Mouse (Mus musculus) right cerebral cortex, postnatal 14 days (tissue): ENCODE results near the gene Itpr2.

ENCODE experiments used
- DNase-seq: peaks from one replicate; pipeline ENCODE4 v3.0.0; 2022

Gene Itpr2

DNA sequence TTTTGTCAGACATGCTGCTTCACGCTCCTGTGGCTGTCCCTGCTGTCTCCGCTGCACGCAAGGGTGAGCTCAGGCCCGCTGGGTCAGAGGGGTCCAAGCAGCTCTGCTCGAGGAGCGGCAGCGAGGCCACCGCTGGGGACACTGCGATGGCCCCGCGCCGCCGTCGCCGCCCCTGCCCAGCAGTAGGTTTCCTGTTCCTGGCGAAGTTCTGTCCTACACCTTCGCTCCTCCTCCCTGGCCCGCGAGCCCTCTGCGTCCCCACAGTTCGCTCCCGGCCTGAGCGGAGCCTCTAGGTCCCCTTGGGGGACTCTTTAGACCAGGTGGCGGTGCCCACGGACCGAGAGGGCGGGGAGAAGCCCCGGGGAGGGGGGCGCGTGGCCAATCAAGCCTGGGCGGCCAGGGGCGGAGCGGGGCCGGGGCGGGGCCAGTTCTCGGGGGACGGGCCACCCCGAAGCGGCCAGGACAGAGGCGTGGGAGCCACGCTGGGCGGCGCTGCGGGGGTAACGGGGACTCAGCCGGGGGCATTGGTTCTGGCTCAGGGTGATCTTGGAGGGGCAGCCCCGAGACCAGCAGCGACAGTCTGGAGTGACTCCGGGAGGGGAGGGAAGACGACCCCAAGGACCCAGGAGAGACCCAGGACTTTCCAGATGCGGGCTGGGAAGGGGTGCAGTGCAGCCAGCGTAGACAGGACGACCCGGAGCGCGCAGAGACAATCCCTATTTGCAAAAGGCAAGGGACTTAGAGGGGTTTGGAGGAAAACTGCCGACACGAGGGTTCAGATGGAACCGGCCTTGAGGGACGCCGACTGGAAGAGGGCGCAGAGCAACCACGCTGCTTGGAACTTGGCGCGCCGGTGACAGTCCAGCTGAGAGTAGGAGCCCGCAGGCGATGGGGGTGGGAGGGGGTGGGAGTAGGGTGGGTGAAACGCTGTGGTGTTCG, at the start of gene Itpr2:
TSS of gene Itpr2 (minus strand) at position 358 of the 939 bp plus-strand sequence.
- peak; percentile 74 for DNase-seq

DNA sequence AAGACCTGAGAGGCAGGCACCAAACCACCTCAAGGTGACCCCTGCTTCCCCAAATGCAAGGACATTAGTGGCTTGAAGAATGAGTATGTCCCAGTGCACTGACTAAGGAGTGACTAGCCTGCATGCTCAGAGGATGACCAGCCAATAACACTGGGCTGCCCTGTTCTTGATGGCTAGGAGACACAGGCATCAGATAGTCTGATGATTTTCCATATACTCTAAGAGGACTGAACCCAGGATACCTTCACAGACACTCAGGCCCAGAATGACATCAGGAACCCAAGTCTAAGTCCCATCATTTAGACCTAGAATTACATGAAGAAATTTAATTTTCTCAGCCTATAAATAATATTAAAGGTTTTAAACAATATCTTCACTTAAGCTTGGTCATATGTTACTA, 49.3 kb upstream of the Itpr2 start:
- no peak for DNase-seq

DNA sequence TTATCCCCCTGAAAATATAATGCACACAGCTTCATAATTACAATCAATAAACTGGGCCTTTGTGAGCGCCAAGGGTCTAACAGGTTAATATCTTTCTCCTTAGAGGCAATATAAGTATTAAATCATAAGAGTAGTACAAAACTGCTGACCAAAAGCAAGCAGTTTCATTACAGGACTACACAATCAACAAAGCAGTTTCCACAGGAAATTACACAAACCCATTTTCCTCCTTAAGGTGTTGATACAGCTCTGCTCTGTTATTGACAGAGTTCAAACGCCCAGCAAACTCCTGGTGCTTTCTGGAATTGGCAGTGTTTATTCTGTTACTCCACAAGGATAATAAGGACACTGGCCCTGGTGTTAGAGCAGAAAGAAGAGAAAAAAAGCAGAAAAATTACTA, 48.4 kb upstream of the Itpr2 start:
- no peak for DNase-seq

DNA sequence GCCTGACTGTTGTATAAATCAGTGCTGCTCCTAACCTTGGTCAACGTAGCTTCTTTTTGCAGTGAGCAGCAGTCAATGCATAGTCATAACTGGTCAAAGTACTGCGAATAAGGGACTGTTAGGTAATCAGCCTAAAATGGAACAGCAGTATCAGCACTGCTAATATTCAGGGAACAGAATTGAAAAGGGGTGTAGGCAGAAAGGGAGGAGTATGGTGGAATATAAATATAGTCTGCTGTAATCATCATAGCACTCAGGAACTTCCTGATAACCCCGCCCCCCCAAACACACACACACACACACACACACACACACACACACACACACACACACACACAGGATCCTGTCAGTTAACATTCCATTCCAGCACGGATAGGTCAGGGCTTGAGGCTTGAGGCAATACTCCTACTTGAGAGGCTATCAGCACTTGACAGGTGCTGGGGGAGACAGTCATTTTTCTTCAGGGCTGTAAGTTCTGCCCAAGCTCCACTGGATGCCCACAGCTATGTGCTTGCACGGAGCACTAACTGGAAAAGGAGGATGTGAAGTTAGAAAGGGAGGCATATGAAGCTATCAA, 43.4 kb upstream of the Itpr2 start:
- no peak for DNase-seq

DNA sequence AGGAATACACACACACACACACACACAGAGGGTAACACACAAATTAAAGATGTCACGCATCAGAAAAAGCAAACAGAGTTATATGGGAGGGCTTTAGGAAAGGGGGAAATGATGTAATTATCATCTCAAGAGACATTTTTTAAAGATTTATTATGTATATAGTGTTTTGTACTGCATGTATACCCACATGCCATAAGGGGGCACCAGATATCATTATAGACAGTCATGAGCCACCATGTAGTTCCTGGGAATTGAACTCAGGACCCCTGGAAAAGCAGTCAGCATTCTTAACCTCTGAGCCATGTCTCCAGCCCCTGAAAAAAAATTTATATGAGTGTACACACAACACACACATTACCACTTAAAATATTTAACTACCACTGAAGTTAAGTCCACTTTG, 42.6 kb upstream of the Itpr2 start:
- DNase-seq, result no peak

DNA sequence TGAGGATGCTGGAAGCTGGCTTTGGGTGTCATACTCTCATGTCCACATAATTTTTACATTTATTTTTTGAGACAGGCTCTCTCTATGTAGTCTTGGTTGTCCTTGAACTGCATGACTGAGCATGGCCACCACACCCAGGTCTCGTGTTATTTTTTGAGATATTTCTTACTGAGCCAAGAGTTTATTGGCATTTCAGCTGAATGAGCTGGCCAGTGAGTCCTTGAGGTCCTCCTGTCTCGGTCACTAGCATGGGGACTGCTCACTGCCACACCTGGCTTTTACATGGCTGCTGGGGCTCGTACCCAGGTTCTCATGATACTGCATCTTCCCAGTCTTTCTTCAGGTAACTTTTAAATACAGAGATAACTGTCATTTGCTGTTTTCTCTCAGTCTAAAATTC, 38.4 kb upstream of the Itpr2 start:
- no peak for DNase-seq

DNA sequence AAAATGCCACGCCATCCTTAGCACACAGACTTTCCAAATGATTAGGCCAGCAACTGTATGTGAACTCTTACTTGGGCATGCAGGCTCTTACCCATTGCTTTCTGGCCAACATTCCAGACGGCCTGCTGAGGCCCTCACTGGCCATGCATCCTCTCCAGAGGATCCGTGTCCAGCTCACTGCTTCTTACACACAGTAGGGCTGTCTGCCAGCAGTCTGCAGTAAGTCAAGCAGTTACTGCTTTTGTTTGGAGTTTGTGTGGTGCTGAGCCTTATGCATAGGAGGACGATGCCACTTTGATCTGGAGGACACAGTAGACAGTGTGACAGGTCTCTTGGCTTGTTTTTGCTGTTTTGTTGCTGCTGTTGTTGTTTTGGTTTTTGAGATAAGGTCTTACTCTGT, 36.6 kb upstream of the Itpr2 start:
- no peak for DNase-seq

DNA sequence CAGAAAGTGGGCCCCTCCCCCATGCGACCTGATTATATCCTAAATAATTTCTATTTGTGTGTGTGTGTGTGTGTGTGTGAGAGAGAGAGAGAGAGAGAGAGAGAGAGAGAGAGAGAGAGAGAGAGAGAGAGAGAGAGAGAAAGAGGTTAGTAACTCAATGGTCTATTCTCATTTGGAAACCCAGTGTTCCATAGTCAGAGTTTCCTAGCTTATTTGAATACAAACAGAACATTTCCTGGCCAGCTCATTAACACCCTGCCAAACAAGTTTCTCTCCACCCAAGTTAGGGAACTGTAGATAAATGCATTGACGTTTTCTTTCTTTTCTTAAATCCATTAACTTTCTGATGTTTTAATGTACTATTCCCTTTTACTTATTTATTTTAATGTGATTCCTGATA, 36.0 kb upstream of the Itpr2 start:
- no peak for DNase-seq

DNA sequence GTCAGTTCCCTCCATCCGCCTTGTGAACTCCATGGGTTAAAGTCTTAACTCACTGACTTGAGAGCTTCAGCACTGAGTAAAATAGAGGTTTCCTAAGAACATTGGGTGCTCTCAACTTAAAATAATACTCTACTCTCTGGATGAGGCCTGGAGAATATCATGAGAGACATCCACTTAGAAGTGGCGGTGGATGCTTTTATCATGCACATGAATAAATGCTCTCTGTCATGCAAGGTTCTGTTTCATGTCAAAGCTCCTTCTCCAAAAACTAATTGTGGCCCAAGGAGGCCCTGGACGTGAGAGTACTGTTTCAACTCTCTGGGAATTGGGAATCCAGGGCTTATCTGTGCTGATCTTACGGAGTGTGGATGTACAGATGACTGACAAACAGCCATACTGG, 35.1 kb upstream of the Itpr2 start:
- DNase-seq, result no peak

DNA sequence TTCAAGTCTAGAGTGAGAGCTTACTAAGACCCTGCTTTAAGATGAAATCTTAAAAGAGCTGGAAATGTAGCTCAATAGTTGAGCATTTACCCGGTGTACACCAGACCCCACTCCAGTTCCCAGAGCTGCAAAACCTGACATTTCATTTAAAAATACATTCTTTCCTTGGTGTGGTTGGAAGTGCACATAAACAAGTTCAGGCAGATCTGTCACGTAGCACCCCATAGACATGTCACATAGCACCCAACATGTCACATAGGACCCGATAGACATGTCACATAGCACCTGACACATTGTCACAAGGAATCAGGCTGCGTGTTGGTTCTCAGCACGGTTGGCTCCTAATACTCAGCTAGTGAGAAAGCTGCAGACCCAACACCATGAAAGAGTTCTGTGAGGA, 33.5 kb upstream of the Itpr2 start:
- no peak for DNase-seq

DNA sequence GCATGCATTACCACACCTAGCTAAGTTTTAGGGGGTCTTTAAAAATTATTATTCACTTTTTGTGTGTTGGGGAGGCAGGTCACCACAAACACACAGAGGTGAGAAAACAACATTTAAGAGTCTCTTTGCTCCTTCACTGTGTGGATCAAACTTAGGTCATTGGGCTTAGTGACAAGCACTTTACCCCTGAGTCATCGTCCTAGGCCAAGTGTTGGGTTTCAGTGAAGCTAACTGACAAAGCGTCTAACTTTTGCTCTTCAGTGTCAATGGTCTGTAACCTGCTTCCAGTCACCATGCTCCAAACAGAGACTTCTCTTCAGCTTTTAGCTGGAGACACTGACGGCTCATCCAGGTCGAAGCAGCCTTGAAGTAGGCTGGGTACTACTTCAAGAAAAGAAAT, 31.1 kb upstream of the Itpr2 start:
- no peak for DNase-seq

DNA sequence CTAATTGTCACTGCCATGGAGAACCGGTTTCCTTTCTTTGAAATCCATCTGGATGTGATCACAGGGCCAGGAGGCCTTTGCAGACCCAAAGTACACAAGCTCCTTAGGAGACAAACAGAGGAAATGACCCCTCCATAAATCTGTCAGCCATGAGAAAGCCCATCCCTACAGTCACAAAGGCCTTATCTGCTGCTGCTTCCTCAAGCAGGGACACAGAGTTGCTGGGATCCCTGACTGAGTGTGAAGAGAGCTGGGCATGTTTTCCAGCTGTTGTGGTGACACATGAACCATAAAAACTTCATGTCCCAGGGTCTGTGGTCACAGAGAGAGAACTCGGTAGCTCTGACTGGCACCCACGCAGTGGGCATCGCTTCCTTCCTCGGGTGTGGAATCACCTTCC, 28.7 kb upstream of the Itpr2 start:
- no peak for DNase-seq

DNA sequence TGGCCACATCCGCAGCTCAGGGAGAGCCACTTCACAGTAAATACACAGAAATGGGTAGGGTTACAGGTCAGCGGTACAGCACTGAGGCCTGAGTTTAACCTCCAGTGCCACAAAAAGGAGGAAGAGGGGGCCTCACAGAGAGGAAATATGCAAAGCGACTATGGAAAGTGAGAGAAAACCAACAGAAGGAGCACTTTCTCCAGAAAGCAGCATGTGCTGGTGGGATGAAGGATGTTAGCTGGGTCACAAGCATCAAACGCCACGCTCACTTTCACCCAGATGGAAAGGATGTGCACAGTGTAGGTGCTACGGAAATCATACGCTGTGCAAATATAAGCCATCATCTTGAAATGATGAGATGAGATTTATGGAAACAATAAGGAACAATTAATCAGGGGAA, 28.3 kb upstream of the Itpr2 start:
- DNase-seq, result no peak

DNA sequence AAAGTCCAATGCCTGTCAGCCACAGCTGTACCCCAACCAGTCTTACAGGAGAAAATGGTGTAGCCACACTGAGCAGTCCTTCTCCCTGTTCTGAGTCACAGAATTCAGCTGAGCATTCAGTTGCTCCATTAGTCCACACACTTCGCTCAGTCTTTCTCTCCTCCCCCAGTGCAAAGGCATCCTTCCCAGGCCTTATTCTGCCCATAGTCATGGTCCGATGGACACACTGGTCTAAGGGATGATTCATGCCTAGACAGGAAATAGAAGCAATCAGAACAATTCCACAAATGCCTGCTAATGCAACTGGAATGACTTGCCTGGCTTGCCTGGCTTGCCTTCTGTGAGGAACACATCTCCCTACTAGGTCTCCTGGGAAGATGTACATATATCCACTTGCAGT, 25.5 kb upstream of the Itpr2 start:
- no peak for DNase-seq

DNA sequence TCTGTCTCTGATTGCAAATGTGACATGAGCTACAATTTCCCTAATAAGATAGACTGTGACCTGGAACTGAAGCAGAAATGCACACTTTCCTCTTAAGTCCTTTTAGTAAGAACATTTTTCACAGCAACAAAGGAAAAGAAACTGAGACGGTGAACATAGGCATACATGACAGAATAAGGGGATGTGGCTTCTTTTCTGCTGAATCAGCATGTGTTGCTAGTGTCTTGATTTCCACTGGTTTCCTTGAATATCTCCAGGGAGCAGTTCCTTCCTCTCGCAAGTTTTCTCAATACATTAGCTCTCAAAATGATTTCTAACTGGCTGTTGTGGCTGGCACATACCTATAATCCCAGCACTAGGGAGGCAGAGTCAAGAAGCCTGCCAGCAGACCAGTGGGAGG, 23.5 kb upstream of the Itpr2 start:
- DNase-seq, result no peak

DNA sequence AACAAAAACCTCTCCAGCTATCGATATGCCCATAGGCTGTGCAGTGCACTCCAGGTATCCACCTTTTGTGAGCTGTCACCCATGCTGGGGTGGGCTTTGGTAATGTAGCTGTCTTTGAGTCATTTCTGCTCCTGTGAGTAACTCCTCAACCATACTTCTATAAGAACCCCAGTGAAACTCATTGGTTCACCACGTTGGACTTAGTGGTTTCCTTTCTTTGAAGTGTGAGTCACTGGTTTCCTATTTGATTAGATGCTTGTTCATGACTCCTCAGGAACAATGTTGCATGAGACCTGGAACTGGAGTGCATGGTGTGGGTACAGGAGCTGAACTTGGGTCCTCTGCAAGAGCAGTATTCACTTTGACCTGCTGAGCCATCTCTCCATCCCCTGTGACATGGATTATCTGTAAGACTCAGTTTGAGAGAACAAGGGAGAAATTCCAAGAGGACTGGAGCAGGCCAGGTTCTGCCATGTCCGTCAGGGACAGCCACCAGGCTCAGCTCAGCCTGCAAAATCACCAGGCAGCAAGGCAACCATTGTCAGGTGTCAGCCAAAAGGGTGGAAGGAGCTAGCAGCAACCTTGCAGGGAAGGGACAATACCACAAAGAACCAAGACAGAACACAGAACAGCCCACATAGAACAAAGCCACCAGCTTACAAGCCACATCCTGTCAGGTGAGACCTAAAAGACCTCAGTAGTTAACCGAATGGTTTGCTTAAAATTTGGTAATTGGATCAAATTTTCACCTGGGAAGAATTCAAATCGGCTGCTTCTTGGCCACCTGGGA, 19.6 kb upstream of the Itpr2 start:
- no peak for DNase-seq

DNA sequence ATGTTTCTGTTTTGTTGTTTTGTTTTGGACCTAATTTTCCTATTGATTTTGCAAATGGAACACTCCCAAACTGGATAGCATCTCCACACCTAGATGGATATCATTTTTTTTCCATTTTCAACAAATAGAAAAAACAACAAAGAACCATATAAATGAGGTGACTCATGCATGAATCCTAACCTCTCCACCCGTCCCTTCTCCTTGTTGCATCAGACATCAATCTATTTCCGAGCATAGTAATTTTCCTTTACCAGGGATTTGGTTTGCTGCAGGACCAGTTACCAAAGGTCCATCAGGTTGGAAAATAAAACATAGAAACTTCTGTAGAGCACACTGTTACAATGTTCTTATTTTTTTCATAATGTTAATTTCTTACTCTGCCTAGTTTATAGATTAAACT, 17.0 kb upstream of the Itpr2 start:
- no peak for DNase-seq

DNA sequence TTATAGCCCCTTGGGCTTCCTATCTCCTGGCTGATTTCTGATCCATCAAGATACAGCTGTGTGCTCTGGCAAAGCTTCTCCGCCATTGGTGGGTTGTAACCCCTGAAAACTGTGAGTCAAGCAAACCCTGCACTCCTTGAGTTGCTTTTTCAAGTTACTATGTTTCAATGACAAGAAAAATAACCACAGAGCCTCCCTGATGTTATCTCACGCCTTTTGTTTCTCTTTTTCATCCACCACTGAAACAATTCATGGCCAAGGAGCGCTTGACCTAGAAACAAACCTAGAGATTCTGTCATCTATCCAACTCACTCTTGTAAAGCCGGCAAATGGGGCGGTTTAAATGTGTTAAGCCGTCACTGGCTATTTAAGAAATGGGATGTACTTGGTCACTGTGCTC, 13.9 kb upstream of the Itpr2 start:
- DNase-seq, result no peak

DNA sequence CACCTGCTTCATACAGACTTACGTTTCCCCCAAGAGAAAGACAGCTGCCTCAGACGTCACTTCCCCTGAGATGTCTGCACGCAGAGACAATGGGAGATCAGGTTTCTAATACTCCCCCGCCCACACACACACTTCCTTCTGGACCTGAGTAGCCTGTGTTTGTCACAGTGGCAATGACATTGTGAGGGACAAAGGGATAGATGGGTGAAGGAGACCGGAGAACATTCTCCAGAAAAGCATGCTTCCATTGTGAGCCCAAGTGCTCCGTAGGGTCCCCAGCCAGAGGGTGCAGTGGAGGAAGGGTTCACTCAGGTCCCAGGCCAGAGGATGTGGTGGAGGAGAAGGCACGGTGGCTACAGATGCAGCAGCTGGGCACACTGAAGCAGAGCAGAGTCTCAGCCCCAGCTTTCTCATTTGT, 12.5 kb upstream of the Itpr2 start:
- DNase-seq, result no peak

DNA sequence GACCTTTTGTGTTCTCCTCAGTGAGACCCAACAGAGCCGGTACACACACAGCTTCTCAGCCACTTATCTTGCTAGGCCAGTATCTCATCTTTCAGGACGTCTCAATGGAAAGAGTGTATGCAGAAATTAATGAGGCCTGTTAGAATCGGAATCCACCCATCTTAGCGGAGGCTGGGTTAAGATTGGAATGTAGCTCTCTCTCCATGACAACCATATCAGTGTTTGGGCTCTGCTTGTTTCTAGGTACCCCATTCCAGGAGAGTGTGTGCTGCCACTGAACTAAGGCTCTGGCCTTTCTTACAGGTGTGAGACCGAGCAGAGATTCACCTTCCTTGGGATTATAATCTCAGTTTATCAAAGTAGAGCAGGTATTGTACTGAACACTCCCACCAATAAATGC, 11.9 kb upstream of the Itpr2 start:
- DNase-seq, result no peak

DNA sequence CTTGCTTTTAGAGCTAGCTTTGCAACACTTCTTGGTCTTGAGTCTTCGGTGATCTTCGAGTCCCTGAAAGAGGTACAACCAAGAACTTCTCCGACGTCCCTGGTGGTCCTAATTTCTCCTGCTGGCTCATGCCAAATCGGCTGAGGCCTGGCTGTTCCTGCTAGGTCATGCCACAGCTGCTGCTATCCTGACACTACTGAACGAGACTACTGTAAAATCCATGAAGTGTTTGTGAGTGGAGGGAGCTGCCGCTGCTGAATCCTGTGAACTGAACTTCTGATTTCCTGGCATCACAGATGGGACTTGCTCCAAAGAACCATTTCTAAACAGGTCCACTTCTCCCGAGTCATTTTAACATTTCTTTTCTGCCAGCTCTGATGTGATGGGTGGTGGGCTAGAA, 11.4 kb upstream of the Itpr2 start:
- DNase-seq, result no peak

DNA sequence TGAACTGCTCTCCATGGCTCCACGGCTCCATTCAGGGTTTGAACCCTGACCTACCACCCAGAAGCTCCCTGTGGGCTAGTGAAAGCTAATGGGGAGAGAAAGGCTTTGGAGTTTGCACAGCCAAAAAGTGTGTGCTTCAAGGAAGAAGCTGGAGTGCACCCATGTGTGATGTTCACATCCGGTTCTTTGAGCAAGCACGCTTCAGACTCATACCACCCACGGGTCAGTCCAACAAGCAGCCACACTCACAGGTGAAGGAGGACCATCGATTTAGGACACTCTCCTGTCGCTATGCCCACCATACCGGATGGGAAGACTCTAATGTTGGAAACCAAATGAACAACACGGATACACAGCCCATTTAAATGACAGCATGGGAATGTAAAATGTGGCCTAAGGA, 9.5 kb upstream of the Itpr2 start:
- DNase-seq, result no peak

DNA sequence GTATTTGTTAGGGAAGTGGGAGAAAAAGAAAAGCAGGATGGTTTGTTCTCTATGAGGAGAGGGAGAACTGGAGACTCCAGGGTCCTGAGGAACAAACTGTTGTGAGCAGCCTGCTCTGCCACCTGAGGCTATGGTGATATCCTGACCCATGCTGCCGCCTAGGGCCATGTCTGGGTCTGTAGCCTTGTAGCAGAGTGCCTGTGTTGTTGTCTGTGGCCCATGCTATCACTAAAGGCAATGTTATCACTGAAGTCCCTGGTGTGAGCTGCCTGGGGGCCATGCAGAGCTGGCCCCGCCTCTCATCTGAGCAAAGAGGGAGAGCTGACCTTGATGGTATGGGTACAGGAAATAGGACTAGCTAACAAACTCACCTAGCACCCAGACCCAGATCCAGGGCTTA, 7.9 kb upstream of the Itpr2 start:
- no peak for DNase-seq

DNA sequence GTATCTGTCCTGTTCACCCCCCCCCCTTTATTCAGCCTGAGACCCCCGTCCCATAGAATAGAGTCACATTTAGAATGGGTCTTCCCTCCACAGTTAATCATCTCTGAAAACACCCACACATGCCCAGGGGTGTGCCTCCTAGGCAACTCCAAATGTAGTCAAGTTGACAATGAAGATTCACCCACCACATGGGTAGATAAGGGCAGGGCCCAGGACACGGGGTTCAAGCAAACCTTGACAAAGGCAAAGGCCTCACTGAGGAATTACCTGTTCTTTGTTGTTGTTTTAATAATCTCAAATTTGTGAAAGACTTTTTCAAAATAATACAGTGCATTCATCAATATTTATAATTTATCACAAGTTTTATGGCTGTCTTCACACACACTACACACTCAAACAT, 2.4 kb upstream of the Itpr2 start:
- no peak for DNase-seq
